Mouse (Mus musculus) lung, embryonic 16.5 days (tissue): ENCODE results near the gene Mgat5. TPM values are rescaled to one million over a fixed set of nuclear protein-coding genes. Genes with fewer than 3 reads are reported as not detected.

ENCODE experiments used
- ATAC-seq: fragments of 200-750 bp; cut with Nextera tagmentation; 2 replicates; pipeline ENCODE4 v1.8.0; 2017; ENCODE audit warnings: low read depth, mild to moderate bottlenecking, moderate library complexity
- H3K27ac ChIP-seq: fragments of 300-500 bp; sonication (generic); 2 replicates; pipeline ENCODE4 v1.5.1; 2014; ENCODE audit warnings: mild to moderate bottlenecking, control low read depth, low read length
- H3K27me3 ChIP-seq: fragments of 300-500 bp; sonication (generic); 2 replicates; pipeline ENCODE4 v1.6.1; 2014; ENCODE audit warnings: low read depth, low read length, mixed read lengths; ENCODE audit not compliant: control insufficient read depth, insufficient read depth
- H3K36me3 ChIP-seq: fragments of 300-500 bp; sonication (generic); 2 replicates; pipeline ENCODE4 v1.6.1; 2014; ENCODE audit warnings: low read length; ENCODE audit not compliant: control insufficient read depth, insufficient read depth
- H3K4me1 ChIP-seq: fragments of 300-500 bp; sonication (generic); replicated peaks from 2 replicates; pipeline ENCODE4 v1.6.1; 2014; ENCODE audit warnings: low read length, mixed read lengths; ENCODE audit not compliant: control insufficient read depth, insufficient read depth
- H3K4me2 ChIP-seq: fragments of 300-500 bp; sonication (generic); 2 replicates; pipeline ENCODE4 v1.6.1; 2014; ENCODE audit warnings: low read depth, low read length, control low read depth
- H3K4me3 ChIP-seq: fragments of 300-500 bp; sonication (generic); 2 replicates; pipeline ENCODE4 v1.5.1; 2014; ENCODE audit warnings: mild to moderate bottlenecking, low read length, control low read depth
- H3K9ac ChIP-seq: fragments of 300-500 bp; sonication (generic); 2 replicates; pipeline ENCODE4 v1.6.1; 2014; ENCODE audit warnings: low read length, control low read depth
- H3K9me3 ChIP-seq: fragments of 300-500 bp; sonication (generic); 2 replicates; pipeline ENCODE4 v1.6.1; 2016; ENCODE audit warnings: low read length; ENCODE audit not compliant: control insufficient read depth
- WGBS: fragments of 180-500 bp; shearing (Covaris S2); extraction: QIAGEN DNeasy Blood & Tissue Kit; methylation state at CpG from one replicate; pipeline ENCODE4 v1.1.7; 2014; 5-methylcytosine and 5-hydroxymethylcytosine counted together
- polyA plus RNA-seq: library from polyadenylated mRNA; unstranded; fragments of >200 nt; fragmentation: Nextera tagmentation; extraction: Ambion mirVana; gene quantifications from 2 replicates; pipeline ENCODE4 v1.2.1, GENCODE M21; 2015

The Mgat5 gene
- polyA plus RNA-seq, 1 experiment from 2014 or later, result 4.1 TPM

- Histone ChIP-seq H3K4me1 (no peaks in the 10 kb centered on the region; the same call in 1 of the 2 replicates), H3K27me3 (no peaks in the 10 kb centered on the region), H3K27ac (no peak overlapping the region), H3K4me3 (no peak overlapping the region), H3K9me3 (no peaks in the 10 kb centered on the region), H3K36me3 (no peaks in the 10 kb centered on the region), H3K4me2 (no peak overlapping the region), H3K9ac (no peak overlapping the region)
- 78% methylated on average over 3 of the region's 3 CpGs for WGBS
- no peak for ATAC-seq
Observed at GRCm38 (mm10) chr1:127213434-127213833, 8.6 kb downstream of the Mgat5 start.

- Histone ChIP-seq H3K4me2 (no peak overlapping the region), H3K4me1 (no peaks in the 10 kb centered on the region; the same call in 1 of the 2 replicates), H3K27ac (no peak overlapping the region), H3K9ac (no peak overlapping the region), H3K4me3 (no peak overlapping the region), H3K36me3 (no peaks in the 10 kb centered on the region), H3K9me3 (no peaks in the 10 kb centered on the region), H3K27me3 (no peaks in the 10 kb centered on the region)
- WGBS, result 84% methylated on average over 8 of the region's 8 CpGs
- no peak for ATAC-seq
Observed at GRCm38 (mm10) chr1:127214585-127215232, 9.9 kb downstream of the Mgat5 start.

GRCm38 (mm10) chr1:127216979-127217378 is 12.2 kb downstream of the Mgat5 start:
- Histone ChIP-seq H3K36me3 (no peaks in the 10 kb centered on the region), H3K4me2 (no peak overlapping the region), H3K9ac (no peak overlapping the region), H3K9me3 (no peaks in the 10 kb centered on the region), H3K27ac (no peak overlapping the region), H3K4me1 (no peaks in the 10 kb centered on the region; the same call in 1 of the 2 replicates), H3K4me3 (no peak overlapping the region), H3K27me3 (no peaks in the 10 kb centered on the region)
- WGBS, result 51% methylated on average over 2 of the region's 2 CpGs
- no peak for ATAC-seq

- H3K27ac ChIP-seq, result no peak overlapping the region
- WGBS, result 50% methylated on average over 4 of the region's 4 CpGs
Observed at GRCm38 (mm10) chr1:127217665-127218064, 12.8 kb downstream of the Mgat5 start.

GRCm38 (mm10) chr1:127218182-127218581 is 13.4 kb downstream of the Mgat5 start:
- H3K9me3 ChIP-seq, result no peaks in the 10 kb centered on the region
- no peak overlapping the region for H3K4me3 ChIP-seq
- ATAC-seq, result no peak
- no peak overlapping the region for H3K27ac ChIP-seq
- H3K4me2 ChIP-seq, result no peak overlapping the region
- WGBS, result 77% methylated on average over 7 of the region's 7 CpGs
- no peak overlapping the region for H3K9ac ChIP-seq
- H3K4me1 ChIP-seq, result no peaks in the 10 kb centered on the region; the same call in 1 of the 2 replicates
- no peaks in the 10 kb centered on the region for H3K36me3 ChIP-seq
- no peaks in the 10 kb centered on the region for H3K27me3 ChIP-seq

More at GRCm38 (mm10) chr1:127217665-127218064, 12.8 kb downstream of the Mgat5 start:
- Histone ChIP-seq H3K36me3 (no peaks in the 10 kb centered on the region), H3K4me2 (no peak overlapping the region), H3K4me1 (no peaks in the 10 kb centered on the region; the same call in 1 of the 2 replicates), H3K9me3 (no peaks in the 10 kb centered on the region), H3K4me3 (no peak overlapping the region), H3K9ac (no peak overlapping the region), H3K27me3 (no peaks in the 10 kb centered on the region)
- no peak for ATAC-seq

GRCm38 (mm10) chr1:127219161-127219560 is 14.3 kb downstream of the Mgat5 start:
- Histone ChIP-seq H3K4me3 (no peak overlapping the region), H3K36me3 (no peaks in the 10 kb centered on the region), H3K27ac (no peak overlapping the region), H3K9ac (no peak overlapping the region), H3K27me3 (no peaks in the 10 kb centered on the region), H3K9me3 (no peaks in the 10 kb centered on the region), H3K4me2 (no peak overlapping the region), H3K4me1 (no peaks in the 10 kb centered on the region; the same call in 1 of the 2 replicates)
- ATAC-seq, result no peak
- 75% methylated on average over 4 of the region's 4 CpGs for WGBS

- H3K36me3 ChIP-seq, result no peaks in the 10 kb centered on the region
- 74% methylated on average over 4 of the region's 4 CpGs for whole genome bisulfite sequencing
Observed at GRCm38 (mm10) chr1:127219621-127220020, 14.8 kb downstream of the Mgat5 start.

GRCm38 (mm10) chr1:127221998-127222736 is 17.4 kb downstream of the Mgat5 start:
- no peaks in the 10 kb centered on the region for H3K4me1 ChIP-seq
- H3K9ac ChIP-seq, result no peak overlapping the region
- WGBS, result 64% methylated on average over 8 of the region's 8 CpGs
- no peak overlapping the region for H3K27ac ChIP-seq
- H3K4me3 ChIP-seq, result no peak overlapping the region
- H3K9me3 ChIP-seq, result no peaks in the 10 kb centered on the region
- H3K4me2 ChIP-seq, result no peak overlapping the region
- no peaks in the 10 kb centered on the region for H3K36me3 ChIP-seq
- no peaks in the 10 kb centered on the region for H3K27me3 ChIP-seq
- ATAC-seq, result no peak

More at GRCm38 (mm10) chr1:127219621-127220020, 14.8 kb downstream of the Mgat5 start:
- H3K9ac ChIP-seq, result no peak overlapping the region
- H3K4me1 ChIP-seq, result no peaks in the 10 kb centered on the region; the same call in 1 of the 2 replicates
- H3K27me3 ChIP-seq, result no peaks in the 10 kb centered on the region
- H3K27ac ChIP-seq, result no peak overlapping the region
- H3K9me3 ChIP-seq, result no peaks in the 10 kb centered on the region
- no peak overlapping the region for H3K4me3 ChIP-seq
- H3K4me2 ChIP-seq, result no peak overlapping the region
- no peak for ATAC-seq

- Histone ChIP-seq H3K4me1 (no peaks in the 10 kb centered on the region), H3K4me2 (no peak overlapping the region), H3K4me3 (no peak overlapping the region), H3K9me3 (no peaks in the 10 kb centered on the region), H3K27ac (no peak overlapping the region), H3K36me3 (no peaks in the 10 kb centered on the region), H3K27me3 (no peaks in the 10 kb centered on the region), H3K9ac (no peak overlapping the region)
- 79% methylated on average over 5 of the region's 5 CpGs for WGBS
- ATAC-seq, result no peak
Observed at GRCm38 (mm10) chr1:127225060-127225459, 20.2 kb downstream of the Mgat5 start.
